Mouse (Mus musculus) neural tube, embryonic 13.5 days (tissue): Measurements from ENCODE around the gene Rassf7. TPM values are rescaled to one million over a fixed set of nuclear protein-coding genes. Genes with fewer than 3 reads are reported as not detected.

ENCODE experiments used
- ATAC-seq: fragments of 200-750 bp; cut with Nextera tagmentation; 2 replicates; pipeline ENCODE4 v1.8.0; 2017; ENCODE audit warnings: low read depth, mild to moderate bottlenecking, moderate TSS enrichment, moderate library complexity
- H3K27ac ChIP-seq: fragments of 300-500 bp; sonication (generic); replicated peaks from 2 replicates; pipeline ENCODE4 v1.5.1; 2015; ENCODE audit warnings: moderate library complexity, mild to moderate bottlenecking, inconsistent platforms
- H3K27me3 ChIP-seq: fragments of 300-500 bp; sonication (generic); 2 replicates; pipeline ENCODE4 v1.6.1; 2015; ENCODE audit warnings: mild to moderate bottlenecking, inconsistent platforms
- H3K36me3 ChIP-seq: fragments of 300-500 bp; sonication (generic); 2 replicates; pipeline ENCODE4 v1.6.1; 2015; ENCODE audit warnings: mild to moderate bottlenecking, inconsistent platforms
- H3K4me1 ChIP-seq: fragments of 300-500 bp; sonication (generic); replicated peaks from 2 replicates; pipeline ENCODE4 v1.6.1; 2015; ENCODE audit warnings: inconsistent platforms
- H3K4me2 ChIP-seq: fragments of 300-500 bp; sonication (generic); 2 replicates; pipeline ENCODE4 v1.6.1; 2015; ENCODE audit warnings: inconsistent platforms, mild to moderate bottlenecking, moderate library complexity
- H3K4me3 ChIP-seq: fragments of 300-500 bp; sonication (generic); 2 replicates; pipeline ENCODE4 v1.5.1; 2015; ENCODE audit warnings: mild to moderate bottlenecking, inconsistent platforms
- H3K9ac ChIP-seq: fragments of 300-500 bp; sonication (generic); 2 replicates; pipeline ENCODE4 v1.6.1; 2015; ENCODE audit warnings: moderate library complexity, mild to moderate bottlenecking, inconsistent platforms
- H3K9me3 ChIP-seq: fragments of 300-500 bp; sonication (generic); 2 replicates; pipeline ENCODE4 v1.6.1; 2016; ENCODE audit warnings: inconsistent platforms
- WGBS: fragments of 180-500 bp; shearing (Covaris S2); methylation state at CpG from one replicate; pipeline ENCODE4 v1.1.7; 2015; 5-methylcytosine and 5-hydroxymethylcytosine counted together
- polyA plus RNA-seq: library from polyadenylated mRNA; unstranded; fragments of >200 nt; fragmentation: Nextera tagmentation; extraction: Ambion mirVana; gene quantifications from 2 replicates; pipeline ENCODE4 v1.2.1, GENCODE M21; 2015

The Rassf7 gene
- polyA plus RNA-seq, 1 experiment from 2014 or later = 29.8 TPM

- no peak overlapping the region for H3K4me2 ChIP-seq
- 80% methylated on average over 3 of the region's 3 CpGs for WGBS
- ATAC-seq = no peak
- H3K27me3 ChIP-seq = no peaks in the 10 kb centered on the region
- H3K9me3 ChIP-seq = no peaks in the 10 kb centered on the region
- H3K9ac ChIP-seq = no peak overlapping the region
- H3K4me3 ChIP-seq = no peak overlapping the region
- no peak overlapping the region for H3K27ac ChIP-seq
- no peaks in the 10 kb centered on the region for H3K36me3 ChIP-seq
- no peaks in the 10 kb centered on the region for H3K4me1 ChIP-seq
Observed at GRCm38 (mm10) chr7:141204546-141204945, 11.1 kb upstream of the Rassf7 start.

- ATAC-seq = no peak
Observed at GRCm38 (mm10) chr7:141205504-141205903, 10.2 kb upstream of the Rassf7 start.

GRCm38 (mm10) chr7:141206182-141206937 is 9.3 kb upstream of the Rassf7 start:
- H3K9ac ChIP-seq = no peak overlapping the region
- H3K4me3 ChIP-seq = no peak overlapping the region
- H3K9me3 ChIP-seq = no peaks in the 10 kb centered on the region
- no peak for ATAC-seq
- no peaks in the 10 kb centered on the region for H3K4me1 ChIP-seq
- H3K36me3 ChIP-seq = no peaks in the 10 kb centered on the region
- H3K27me3 ChIP-seq = no peaks in the 10 kb centered on the region
- no peak overlapping the region for H3K27ac ChIP-seq
- WGBS = 93% methylated on average over 18 of the region's 18 CpGs
- no peak overlapping the region for H3K4me2 ChIP-seq

More at GRCm38 (mm10) chr7:141205504-141205903, 10.2 kb upstream of the Rassf7 start:
- no peak overlapping the region for H3K27ac ChIP-seq
- no peak overlapping the region for H3K9ac ChIP-seq
- no peaks in the 10 kb centered on the region for H3K27me3 ChIP-seq
- H3K9me3 ChIP-seq = no peaks in the 10 kb centered on the region
- H3K4me2 ChIP-seq = no peak overlapping the region
- WGBS = 83% methylated on average over 5 of the region's 5 CpGs
- no peaks in the 10 kb centered on the region for H3K4me1 ChIP-seq
- H3K4me3 ChIP-seq = no peak overlapping the region
- no peaks in the 10 kb centered on the region for H3K36me3 ChIP-seq

DNA sequence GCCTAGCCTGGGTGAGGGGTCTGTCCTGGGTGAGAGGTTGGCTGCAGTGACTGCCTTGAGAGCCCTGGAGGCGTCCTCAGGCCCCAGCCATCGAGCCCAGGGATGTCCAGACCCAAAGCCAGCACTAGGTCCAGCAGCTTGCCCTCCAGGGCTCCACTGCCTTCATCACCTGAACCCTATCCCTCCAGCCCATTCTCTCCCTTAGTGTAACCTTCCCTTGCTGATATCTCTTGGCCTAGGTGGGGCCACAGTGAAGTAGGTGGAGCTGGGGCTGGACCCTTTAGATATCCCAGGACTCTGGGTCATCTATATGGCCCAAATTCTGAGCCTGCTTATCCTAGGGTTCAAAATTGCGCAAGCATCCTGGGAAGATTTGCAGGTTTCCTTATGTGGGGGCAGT is 6.1 kb upstream of the Rassf7 start:
- H3K9ac ChIP-seq = no peak overlapping the region
- no peaks in the 10 kb centered on the region for H3K36me3 ChIP-seq
- H3K4me1 ChIP-seq = no peaks in the 10 kb centered on the region; the same call in 1 of the 2 replicates
- H3K9me3 ChIP-seq = no peaks in the 10 kb centered on the region
- 71% methylated on average over 3 of the region's 3 CpGs for WGBS
- H3K27me3 ChIP-seq = no peaks in the 10 kb centered on the region
- H3K27ac ChIP-seq = no peak overlapping the region
- no peak overlapping the region for H3K4me3 ChIP-seq
- H3K4me2 ChIP-seq = no peak overlapping the region
- ATAC-seq = no peak

DNA sequence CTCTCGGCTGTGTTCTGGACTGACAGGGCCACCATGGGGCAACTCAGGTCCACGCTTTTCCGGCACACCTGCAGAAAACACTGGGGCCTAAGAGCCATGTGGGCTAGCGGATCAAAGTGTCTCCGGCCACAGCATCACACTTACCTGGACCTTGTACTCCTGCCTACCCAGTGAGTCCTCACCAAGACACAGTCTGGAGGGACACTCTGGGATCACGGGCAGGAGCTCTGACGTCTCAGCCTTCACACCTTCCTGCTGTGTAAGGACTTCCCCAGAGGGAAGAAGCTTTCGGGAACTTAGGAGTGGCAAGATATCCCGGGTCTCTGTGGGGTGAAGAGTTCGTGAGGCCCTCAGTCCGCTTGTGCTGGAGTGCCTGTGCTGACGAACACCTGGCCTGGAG is 5.5 kb upstream of the Rassf7 start:
- peaks cover 5% of the 10 kb centered on the region for H3K4me1 ChIP-seq
- H3K27me3 ChIP-seq = no peaks in the 10 kb centered on the region
- 81% methylated on average over 12 of the region's 12 CpGs for WGBS
- no peaks in the 10 kb centered on the region for H3K9me3 ChIP-seq
- H3K4me2 ChIP-seq = no peak overlapping the region
- ATAC-seq = no peak
- no peaks in the 10 kb centered on the region for H3K36me3 ChIP-seq
- no peak overlapping the region for H3K9ac ChIP-seq
- H3K27ac ChIP-seq = no peak overlapping the region
- no peak overlapping the region for H3K4me3 ChIP-seq

DNA sequence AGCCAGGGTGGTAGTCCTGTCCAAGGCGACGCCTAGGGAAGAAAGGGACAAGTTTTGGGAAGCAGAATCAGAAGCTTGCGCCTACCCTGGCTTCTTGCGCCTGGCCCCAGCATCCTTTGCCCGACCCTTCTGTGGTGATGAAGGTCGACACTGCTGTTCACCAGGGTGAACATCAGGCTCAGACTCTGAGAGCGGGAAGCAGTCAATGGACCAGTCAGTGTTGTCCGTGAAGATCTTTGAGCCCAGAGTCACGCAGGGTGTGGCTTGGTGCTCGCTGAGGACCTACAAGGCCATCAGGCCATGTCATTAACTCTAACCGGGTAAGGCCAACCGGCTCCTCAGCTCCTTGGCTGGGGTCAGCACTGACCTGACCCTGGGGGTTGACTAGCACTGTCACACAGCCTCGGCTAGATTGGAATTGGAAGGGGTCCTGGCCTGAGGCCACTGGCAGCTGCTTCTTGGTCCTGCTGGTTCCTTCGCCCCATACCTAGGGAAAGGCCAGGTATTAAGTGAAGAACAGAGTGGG is 5.0 kb upstream of the Rassf7 start:
- no peak for ATAC-seq
- WGBS = 88% methylated on average over 14 of the region's 14 CpGs
- no peaks in the 10 kb centered on the region for H3K36me3 ChIP-seq

GRCm38 (mm10) chr7:141213133-141213532 is 2.5 kb upstream of the Rassf7 start:
- no peak overlapping the region for H3K4me2 ChIP-seq
- H3K36me3 ChIP-seq = peaks cover 8% of the 10 kb centered on the region; the same call in 1 of the 2 replicates
- no peak overlapping the region for H3K9ac ChIP-seq
- H3K27me3 ChIP-seq = no peaks in the 10 kb centered on the region
- 93% methylated on average over 3 of the region's 3 CpGs for WGBS
- no peak overlapping the region for H3K27ac ChIP-seq
- no peak overlapping the region for H3K4me3 ChIP-seq
- no peak for ATAC-seq
- no peaks in the 10 kb centered on the region for H3K9me3 ChIP-seq
- H3K4me1 ChIP-seq = peaks cover 26% of the 10 kb centered on the region

More for the DNA sequence above, 5.0 kb upstream of the Rassf7 start:
- no peak overlapping the region for H3K4me3 ChIP-seq
- H3K4me1 ChIP-seq = peaks cover 7% of the 10 kb centered on the region
- H3K27ac ChIP-seq = no peak overlapping the region
- no peak overlapping the region for H3K9ac ChIP-seq
- no peaks in the 10 kb centered on the region for H3K9me3 ChIP-seq
- no peak overlapping the region for H3K4me2 ChIP-seq
- H3K27me3 ChIP-seq = no peaks in the 10 kb centered on the region

GRCm38 (mm10) chr7:141213605-141214235 is 1.9 kb upstream of the Rassf7 start, which contains the start of gene Lmntd2:
TSS of gene Lmntd2 (minus strand) at chr7:141214080.
- peak within 1 kb of the TSS; percentile 87 for H3K27ac ChIP-seq
- H3K9ac ChIP-seq = peak within 1 kb of the TSS; percentile 82
- H3K27me3 ChIP-seq = no peaks in the 10 kb centered on the region
- H3K36me3 ChIP-seq = peaks cover 9% of the 10 kb centered on the region; the same call in 1 of the 2 replicates
- 93% methylated on average over 11 of the region's 11 CpGs for WGBS
- no peaks in the 10 kb centered on the region for H3K9me3 ChIP-seq
- peak within 1 kb of the TSS; percentile 58 for H3K4me3 ChIP-seq
- no peak for ATAC-seq
- H3K4me2 ChIP-seq = peak within 1 kb of the TSS; percentile 94
- peaks cover 28% of the 10 kb centered on the region for H3K4me1 ChIP-seq

GRCm38 (mm10) chr7:141214310-141214709 is 1.4 kb upstream of the Rassf7 start:
- Histone ChIP-seq H3K27me3 (no peaks in the 10 kb centered on the region), H3K27ac (0 out of 2 replicates have a peak overlapping the region, but pooled peaks have one; percentile 5)
- WGBS = 78% methylated on average over 3 of the region's 3 CpGs

GRCm38 (mm10) chr7:141215880-141216733 is 447 bp downstream of the Rassf7 start:
- Histone ChIP-seq H3K9me3 (no peaks in the 10 kb centered on the region), H3K9ac (peak overlapping the region; percentile 82), H3K4me3 (peak overlapping the region; percentile 58), H3K4me1 (peaks cover 36% of the 10 kb centered on the region), H3K27ac (peak overlapping the region; percentile 59), H3K4me2 (peak overlapping the region; percentile 94), H3K36me3 (peaks cover 9% of the 10 kb centered on the region; the same call in 1 of the 2 replicates), H3K27me3 (no peaks in the 10 kb centered on the region)
- WGBS = under 1% methylated on average over 42 of the region's 42 CpGs
- peak; percentile 64 for ATAC-seq

More at GRCm38 (mm10) chr7:141214310-141214709, 1.4 kb upstream of the Rassf7 start:
- Histone ChIP-seq H3K9me3 (no peaks in the 10 kb centered on the region), H3K4me1 (peaks cover 28% of the 10 kb centered on the region), H3K9ac (no peak overlapping the region), H3K4me2 (no peak overlapping the region), H3K4me3 (no peak overlapping the region), H3K36me3 (peaks cover 9% of the 10 kb centered on the region; the same call in 1 of the 2 replicates)
- ATAC-seq = no peak

DNA sequence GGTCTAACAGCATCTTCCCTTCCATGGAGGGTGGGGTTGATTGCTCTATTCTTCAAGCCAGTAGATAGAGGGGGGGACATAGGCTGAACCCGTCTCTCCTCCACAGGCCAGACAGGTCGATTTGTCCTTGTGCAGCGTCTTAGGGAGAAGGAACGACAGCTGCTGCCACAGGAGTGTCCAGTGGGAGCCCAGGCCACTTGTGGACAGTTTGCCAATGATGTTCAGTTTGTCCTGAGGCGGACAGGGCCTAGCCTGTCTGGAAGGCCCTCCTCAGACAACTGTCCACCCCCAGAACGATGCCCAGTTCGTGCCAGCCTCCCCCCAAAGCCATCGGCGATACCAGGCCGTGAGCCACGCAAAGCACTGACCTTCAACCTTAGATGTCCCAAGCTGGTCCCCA is 1.2 kb downstream of the Rassf7 start:
- peak overlapping the region; percentile 94 for H3K4me2 ChIP-seq
- no peaks in the 10 kb centered on the region for H3K27me3 ChIP-seq
- peaks cover 9% of the 10 kb centered on the region; the same call in 1 of the 2 replicates for H3K36me3 ChIP-seq
- WGBS = 89% methylated on average over 11 of the region's 11 CpGs
- peak overlapping the region; percentile 58; the same call in 1 of the 2 replicates for H3K4me3 ChIP-seq
- peak overlapping the region; percentile 82; the same call in 1 of the 2 replicates for H3K9ac ChIP-seq
- no peak for ATAC-seq
- no peaks in the 10 kb centered on the region for H3K9me3 ChIP-seq
- H3K4me1 ChIP-seq = peaks cover 41% of the 10 kb centered on the region
- H3K27ac ChIP-seq = no peak overlapping the region
